Mouse (Mus musculus): ENCODE data around the gene Polr2b. TPM values are rescaled to one million over a fixed set of nuclear protein-coding genes. Genes with fewer than 3 reads are reported as not detected.
A peak's percentile ranks its signal among the peaks of the same experiment; 100 is the strongest.

Gene Polr2b
- total RNA-seq (2015; ENCODE audit: low replicate concordance) (34.6 and 38.0 TPM in 2 replicates), total RNA-seq (2017; ENCODE audit: low replicate concordance) (38.7 and 69.1 TPM in 2 replicates)

DNA sequence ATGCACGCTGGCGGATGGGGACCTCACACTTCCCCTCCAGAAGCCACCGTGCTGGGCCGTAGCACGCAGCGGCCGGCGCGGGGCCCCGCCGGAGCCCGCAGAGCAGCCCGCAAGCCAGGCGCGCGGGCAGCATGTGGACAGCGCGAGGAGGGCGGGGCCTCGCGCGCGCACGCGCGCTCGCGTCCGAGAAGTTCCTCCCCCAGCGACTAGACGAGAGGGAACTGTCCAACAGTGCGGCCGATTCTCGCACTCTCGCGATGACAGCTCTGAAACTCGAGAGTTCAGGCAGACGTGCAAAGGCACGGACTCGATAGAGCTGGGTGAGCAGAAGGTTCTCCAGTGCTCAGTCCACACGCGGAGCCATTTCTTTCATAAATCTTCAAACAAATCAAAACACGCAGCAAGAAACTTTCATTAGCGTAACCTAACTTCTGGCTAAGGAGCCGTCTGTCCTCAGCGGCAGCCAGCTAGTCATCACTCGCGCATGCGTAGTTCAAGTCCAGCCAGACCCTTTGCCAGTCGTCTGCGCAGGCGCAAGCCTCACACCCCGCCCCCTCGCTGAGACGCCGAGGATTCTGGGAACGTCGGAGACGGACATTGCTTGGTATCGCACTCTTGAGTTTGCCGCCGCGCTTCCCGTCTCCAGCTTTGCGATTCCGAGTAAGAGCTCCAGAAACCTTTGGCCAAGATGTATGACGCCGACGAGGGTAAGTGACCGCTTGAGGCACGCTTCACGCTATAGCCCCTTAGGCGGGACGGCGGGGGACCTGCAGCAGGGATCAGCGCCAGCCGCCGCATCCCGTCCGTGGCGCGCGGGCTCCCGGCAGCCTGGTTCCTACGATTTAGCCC is at the start of gene Polr2b, which contains the start of gene Noa1:
TSS of gene Polr2b (plus strand) at position 224 of the 849 bp plus-strand sequence.
TSS of gene Noa1 (minus strand) at position 161 of the 849 bp plus-strand sequence.
- ATAC-seq (replicated peaks; ENCODE audit: low FRiP score, poor library complexity, severe bottlenecking) = peak; percentile 94

DNA sequence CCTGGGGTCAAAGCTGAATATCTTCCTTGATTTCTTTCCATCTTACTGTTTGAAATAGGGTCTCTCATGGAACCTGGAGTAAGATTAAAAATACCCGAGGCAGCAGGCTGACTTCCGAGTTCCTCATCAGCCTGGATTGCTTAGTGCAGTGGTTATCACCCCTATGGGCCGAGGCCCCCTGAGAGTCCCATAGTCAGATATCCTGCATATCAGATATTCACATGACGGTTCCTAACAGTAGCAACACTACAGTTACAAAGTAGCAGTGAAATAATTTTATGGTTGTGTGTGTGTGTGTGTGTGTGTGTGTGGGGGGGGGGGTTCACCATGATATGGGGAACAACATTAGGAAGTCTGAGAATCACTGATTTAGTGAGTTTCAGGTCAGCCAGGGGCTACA is 48.8 kb upstream of the Polr2b start:
- ATAC-seq (replicated peaks; ENCODE audit: low FRiP score, poor library complexity, severe bottlenecking) = no peak

DNA sequence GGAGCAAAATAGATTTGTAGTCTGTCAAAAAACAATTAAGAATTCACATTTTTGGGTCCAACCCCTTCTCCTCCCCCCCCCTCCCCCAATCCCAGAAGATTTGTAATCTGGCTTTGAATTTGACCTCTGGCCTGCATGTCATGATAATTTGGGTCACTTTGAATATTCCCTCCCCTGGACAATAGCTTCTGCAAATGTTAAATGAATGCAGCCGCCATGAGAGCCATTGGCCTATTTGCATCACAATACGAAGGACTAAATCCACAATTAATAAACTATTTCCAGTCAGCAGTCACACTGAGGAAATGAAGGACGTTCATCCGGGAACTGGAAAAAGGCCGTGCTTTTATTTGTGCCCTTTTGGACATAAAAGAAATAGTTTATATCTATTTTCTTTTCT is 47.8 kb upstream of the Polr2b start:
- no peak for ATAC-seq (replicated peaks; ENCODE audit: low FRiP score, poor library complexity, severe bottlenecking)

DNA sequence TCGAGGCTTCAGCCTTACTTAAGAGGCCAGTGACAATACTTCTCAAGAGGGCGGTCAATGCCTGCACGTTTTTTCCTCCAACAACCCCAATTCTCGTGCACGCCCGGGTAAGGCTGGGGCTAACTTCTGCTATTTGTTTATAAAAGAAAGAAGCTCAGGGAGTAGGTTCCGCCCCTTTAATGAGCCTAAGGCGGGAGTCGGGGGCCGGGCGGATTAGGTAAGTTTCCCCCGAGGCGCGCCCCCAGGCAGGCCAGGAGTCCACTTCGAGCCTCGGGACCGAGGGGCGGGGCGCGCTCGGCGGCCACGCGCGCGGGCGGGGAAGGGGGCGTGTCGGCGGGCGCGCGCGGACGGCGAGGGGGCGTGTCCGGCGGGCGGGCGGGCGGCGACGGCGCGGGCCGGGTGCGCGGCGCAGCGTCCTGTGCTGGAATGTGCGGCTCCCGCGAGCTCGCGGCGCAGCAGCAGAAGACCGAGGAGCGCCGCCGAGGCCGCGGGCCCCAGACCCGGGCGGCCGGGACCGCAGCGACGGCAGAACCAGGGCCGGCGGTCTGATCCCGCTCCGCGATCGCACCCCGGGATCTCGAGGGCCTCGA is 44.8 kb upstream of the Polr2b start, which contains the start of gene Rest:
TSS of gene Rest (plus strand) at position 411 of the 590 bp plus-strand sequence.
- ATAC-seq (replicated peaks; ENCODE audit: low FRiP score, poor library complexity, severe bottlenecking) = peak; percentile 66

DNA sequence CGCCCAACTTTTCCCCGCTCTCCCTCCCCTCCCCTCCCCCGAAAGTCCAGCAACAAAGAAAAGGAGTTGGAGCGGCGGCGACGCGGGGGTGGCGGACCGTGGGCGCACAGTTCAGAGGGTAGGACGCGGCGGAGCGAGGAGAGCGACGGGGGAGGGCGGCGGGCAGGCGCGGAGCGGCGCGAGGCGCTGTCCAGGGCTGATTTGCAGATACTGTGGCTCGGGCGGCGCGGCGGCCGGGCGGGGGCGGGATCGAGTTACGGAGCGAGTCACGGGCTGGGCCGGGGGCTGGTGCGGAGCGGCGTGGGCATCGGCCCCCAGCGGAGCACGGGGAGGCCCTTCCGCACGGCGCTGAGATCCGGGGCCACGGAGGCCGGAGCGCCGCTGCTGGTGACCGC is 44.3 kb upstream of the Polr2b start:
- ATAC-seq (replicated peaks; ENCODE audit: low FRiP score, poor library complexity, severe bottlenecking) = peak; percentile 77

DNA sequence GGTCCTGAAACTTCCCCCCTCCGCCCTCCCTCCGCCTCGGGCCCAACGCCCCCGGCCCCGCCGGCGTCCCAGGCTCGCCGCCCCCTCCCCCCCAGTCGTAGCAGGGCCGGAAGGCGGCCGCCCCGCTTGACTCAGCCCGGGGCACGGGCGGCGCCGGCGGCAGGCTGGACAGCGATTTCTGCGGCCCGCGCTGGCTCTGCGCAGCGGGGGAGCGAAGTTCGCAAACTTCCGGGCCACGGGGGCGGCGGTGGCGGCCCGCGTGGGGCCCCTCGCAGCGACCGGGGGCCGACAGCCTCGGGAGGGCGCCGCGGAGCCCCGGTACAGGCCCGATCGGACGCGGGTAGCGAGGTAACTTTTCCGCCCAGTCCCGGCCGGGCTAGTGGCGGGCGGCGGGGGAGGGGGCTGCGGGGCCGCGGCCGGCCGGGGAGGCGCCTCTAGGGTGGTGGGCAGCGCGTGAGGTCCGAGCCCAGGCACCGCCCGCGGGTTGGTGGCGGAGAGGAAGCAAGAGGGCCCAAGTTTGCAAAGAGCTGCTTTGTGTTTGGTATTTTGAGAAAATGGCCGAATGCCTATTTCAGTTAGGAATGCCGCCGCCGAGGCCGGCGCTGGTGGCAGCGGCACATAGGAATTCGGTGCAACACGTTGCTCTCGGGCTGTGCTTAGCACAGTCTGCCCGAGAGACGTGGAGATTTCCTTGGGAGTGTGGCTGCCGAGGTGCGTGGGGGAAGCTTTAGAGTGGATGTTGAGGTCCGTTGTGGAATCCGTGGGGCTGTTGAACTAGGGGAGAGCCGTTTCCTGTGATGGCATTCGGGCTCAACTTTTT is 43.7 kb upstream of the Polr2b start:
- peak; percentile 55 for ATAC-seq (replicated peaks; ENCODE audit: low FRiP score, poor library complexity, severe bottlenecking)

DNA sequence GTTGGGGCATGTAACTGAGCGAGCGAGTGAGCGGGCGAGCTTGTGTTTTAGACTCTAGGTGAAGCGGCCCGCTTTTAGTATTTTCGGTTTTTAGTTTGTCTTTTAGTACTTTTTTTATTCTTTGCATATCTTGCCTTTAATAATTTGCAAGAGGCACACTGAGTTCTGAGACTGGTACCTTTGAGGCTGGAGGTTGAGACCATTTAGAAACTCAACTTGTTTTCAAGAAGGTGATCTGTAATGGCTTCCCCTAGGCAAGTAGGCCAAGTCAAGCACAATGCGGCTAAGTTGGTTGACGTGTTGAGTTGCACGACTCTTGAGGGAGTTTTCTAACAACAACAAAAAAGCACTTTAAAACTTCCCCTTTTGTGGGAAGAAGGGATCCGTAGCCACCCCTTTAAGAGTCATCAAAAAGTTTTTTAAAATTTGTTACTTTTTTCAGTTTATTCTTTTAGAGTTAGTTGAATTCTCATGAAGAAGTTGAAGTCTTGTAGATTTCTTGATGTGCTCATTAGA is 43.0 kb upstream of the Polr2b start:
- no peak for ATAC-seq (replicated peaks; ENCODE audit: low FRiP score, poor library complexity, severe bottlenecking)

DNA sequence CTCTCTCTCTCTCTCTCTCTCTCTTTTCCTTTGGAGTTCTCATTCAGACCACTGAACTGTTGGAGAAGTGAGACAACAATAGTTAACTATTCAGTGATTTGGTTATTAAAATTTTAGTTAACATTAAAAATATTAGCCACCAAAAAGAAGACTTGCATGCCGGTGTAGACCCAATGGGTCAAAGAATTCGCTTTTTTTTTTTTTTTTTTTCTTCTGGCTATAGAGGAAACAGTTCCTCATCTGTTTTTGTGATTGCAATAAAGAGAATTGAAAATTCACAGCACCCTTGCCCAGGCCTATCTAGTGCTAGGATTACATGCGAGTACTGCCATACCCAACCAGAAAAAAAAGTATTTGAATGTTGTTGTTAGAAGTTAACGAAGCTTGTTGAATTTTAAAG is 42.5 kb upstream of the Polr2b start:
- no peak for ATAC-seq (replicated peaks; ENCODE audit: low FRiP score, poor library complexity, severe bottlenecking)

DNA sequence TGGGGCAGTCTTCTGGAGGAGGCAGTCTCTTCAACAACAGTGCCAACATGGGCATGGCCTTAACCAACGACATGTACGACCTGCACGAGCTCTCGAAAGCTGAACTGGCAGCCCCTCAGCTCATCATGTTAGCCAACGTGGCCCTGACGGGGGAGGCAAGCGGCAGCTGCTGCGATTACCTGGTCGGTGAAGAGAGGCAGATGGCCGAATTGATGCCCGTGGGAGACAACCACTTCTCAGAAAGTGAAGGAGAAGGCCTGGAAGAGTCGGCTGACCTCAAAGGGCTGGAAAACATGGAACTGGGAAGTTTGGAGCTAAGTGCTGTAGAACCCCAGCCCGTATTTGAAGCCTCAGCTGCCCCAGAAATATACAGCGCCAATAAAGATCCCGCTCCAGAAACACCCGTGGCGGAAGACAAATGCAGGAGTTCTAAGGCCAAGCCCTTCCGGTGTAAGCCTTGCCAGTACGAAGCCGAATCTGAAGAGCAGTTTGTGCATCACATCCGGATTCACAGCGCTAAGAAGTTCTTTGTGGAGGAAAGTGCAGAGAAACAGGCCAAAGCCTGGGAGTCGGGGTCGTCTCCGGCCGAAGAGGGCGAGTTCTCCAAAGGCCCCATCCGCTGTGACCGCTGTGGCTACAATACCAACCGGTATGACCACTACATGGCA is 41.9 kb upstream of the Polr2b start:
- ATAC-seq (replicated peaks; ENCODE audit: low FRiP score, poor library complexity, severe bottlenecking) = no peak

DNA sequence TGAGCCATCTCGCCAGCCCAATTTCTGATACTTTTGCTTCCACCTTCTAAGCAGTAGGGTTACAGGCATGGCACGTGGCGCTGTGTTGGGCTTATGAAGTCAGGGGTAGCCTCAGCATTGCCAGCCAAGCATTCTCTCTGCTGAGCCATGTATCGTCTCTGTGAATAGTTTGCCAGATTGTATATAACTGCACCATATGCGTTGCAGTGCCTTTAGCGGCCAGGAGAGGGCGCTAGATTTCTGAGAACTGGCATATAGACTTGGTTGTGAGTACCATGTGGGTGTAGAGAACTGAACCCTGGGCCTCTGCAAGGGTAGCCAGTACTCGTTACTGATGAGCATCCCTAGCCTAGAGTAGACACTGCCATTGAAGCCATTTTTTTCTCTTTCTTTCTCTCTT is 40.5 kb upstream of the Polr2b start:
- no peak for ATAC-seq (replicated peaks; ENCODE audit: low FRiP score, poor library complexity, severe bottlenecking)

DNA sequence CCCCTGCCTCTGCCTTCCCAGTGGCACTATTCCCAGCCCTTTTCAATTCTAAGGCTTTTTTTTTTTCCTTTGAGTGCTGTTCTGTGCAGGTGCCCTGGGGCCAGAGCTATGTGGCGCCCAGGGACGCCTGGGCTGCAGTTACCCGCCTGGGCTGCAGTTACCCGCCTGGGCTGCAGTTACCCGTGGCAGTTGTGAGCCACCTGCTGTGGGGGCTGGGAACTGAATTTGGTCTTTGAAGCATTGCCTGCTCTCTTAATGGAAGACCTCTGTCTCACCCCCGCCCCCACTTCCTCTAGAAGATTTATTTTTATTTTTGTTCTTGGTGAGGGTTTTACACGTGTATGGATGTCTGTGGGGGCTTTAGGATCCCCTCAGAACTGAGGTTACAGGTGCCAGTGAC is 36.8 kb upstream of the Polr2b start:
- ATAC-seq (replicated peaks; ENCODE audit: low FRiP score, poor library complexity, severe bottlenecking) = no peak

DNA sequence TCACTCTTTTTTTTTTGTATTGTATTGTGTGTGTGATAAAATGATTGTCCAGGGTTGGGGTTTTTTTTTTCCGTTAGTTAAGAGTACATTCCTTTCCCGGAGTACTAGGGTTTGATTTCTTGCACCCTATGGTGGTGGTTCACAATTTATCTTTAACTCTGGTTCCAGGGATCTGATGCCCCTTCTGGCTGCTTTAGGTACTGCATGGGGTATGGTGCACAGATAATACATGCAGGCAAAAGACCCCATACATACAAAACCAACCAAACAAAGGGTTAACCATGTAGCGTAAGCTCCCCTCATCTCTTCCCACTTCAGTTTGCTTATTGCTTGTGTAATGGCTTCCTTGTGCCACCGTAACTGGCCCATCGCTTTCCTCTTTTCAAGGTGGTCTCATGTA is 34.0 kb upstream of the Polr2b start:
- ATAC-seq (replicated peaks; ENCODE audit: low FRiP score, poor library complexity, severe bottlenecking) = peak; percentile 68

DNA sequence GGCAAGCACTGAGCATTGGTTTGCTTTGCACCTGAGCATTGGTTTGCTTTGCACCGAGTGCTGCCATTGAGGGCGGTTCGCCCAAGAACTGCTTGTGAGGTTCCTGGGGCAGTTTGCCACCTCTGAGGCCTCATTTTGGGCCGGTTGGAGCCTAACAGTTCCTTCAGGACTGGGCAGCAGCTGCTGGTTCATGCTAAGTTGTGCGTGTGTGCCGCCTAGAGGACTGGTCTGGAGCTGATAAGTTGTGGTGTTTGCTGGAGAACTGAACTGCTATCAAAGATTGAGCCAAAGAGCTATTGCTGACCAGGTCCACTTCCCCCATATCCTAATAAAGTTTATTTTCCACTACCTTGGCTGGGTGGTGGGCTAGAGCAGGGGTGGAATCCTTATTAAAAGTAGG is 32.7 kb upstream of the Polr2b start:
- ATAC-seq (replicated peaks; ENCODE audit: low FRiP score, poor library complexity, severe bottlenecking) = no peak

DNA sequence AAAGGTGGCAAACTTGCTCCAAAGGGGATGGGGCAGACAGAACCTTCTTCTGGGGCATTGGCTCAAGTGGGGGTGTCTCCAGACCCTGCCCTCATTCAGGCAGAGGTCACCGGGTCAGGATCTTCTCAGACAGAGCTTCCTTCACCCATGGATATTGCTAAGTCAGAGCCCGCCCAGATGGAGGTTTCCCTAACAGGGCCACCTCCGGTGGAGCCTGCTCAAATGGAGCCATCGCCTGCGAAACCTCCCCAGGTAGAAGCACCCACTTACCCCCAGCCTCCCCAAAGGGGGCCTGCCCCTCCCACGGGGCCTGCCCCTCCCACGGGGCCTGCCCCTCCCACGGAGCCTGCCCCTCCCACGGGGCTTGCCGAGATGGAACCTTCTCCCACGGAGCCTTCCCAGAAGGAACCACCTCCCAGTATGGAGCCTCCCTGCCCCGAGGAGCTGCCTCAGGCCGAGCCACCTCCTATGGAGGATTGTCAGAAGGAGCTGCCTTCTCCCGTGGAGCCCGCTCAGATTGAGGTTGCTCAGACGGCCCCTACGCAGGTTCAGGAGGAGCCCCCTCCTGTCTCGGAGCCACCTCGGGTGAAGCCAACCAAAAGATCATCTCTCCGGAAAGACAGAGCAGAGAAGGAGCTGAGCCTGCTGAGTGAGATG is 28.3 kb upstream of the Polr2b start:
- ATAC-seq (replicated peaks; ENCODE audit: low FRiP score, poor library complexity, severe bottlenecking) = no peak

DNA sequence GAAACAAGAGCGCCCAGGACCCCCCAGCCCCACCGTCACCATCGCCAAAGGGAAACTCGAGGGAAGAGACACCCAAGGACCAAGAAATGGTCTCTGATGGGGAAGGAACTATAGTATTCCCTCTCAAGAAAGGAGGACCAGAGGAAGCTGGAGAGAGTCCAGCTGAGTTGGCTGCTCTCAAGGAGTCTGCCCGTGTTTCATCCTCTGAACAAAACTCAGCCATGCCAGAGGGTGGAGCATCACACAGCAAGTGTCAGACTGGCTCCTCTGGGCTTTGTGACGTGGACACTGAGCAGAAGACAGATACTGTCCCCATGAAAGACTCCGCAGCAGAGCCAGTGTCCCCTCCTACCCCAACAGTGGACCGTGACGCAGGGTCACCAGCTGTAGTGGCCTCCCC is 27.7 kb upstream of the Polr2b start:
- no peak for ATAC-seq (replicated peaks; ENCODE audit: low FRiP score, poor library complexity, severe bottlenecking)

DNA sequence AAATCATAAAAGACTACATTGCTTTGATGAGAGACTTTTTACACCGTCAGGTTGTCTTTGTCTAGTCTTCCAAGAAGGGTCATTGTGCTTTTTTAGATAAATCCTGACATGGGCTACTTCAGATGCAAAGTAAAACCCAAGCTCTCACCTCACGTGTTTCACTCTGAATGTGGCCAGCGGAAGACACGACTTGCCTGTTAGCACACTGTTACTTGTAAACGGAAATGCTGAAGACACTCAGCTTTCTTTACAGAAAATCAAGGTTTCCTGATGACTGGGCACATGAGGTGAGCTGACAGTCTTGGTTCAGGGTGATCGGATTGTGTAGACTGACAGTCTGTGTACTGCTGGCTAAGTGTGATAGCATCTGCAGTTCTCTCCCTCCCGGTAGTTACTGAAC is 24.3 kb upstream of the Polr2b start:
- no peak for ATAC-seq (replicated peaks; ENCODE audit: low FRiP score, poor library complexity, severe bottlenecking)

DNA sequence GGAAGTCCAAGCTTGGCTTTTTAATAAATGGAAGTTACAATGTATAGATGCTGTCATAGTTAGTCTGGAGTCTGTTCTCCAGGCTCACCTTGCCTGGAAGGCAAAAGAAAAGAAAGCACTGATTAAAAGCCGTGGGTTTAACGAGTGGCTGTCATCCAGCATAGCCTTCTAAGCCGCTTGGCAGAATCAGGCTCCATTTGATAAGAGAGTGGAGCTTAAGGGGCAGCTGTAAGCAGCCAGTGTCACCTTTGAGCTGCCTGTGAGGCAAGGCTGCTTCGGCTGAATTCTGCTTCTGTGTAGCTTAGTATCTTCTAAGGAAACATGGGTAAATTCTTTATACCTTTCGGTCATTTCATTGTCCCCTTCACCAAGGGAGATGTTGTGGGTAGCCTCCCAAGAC is 23.0 kb upstream of the Polr2b start:
- no peak for ATAC-seq (replicated peaks; ENCODE audit: low FRiP score, poor library complexity, severe bottlenecking)

DNA sequence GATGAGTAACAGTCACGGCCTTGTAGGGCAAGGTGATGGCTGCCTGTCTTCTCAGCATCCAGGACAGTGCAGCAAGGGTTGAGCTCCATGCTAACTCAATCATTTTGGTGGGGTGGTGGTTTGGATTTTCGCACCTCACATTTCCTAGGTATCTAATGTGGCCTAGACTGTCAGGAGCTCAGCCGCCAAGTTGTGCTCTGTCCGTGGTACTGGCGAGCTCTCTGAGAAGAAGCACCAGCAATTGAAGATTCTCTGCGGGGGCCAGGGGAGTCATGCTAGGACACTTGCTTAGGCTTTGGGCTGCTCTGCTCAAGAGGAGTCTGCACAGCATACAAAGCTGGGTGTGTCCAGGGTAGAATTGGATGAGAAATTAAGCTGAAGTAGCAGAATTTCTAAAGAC is 22.0 kb upstream of the Polr2b start:
- ATAC-seq (replicated peaks; ENCODE audit: low FRiP score, poor library complexity, severe bottlenecking) = no peak

DNA sequence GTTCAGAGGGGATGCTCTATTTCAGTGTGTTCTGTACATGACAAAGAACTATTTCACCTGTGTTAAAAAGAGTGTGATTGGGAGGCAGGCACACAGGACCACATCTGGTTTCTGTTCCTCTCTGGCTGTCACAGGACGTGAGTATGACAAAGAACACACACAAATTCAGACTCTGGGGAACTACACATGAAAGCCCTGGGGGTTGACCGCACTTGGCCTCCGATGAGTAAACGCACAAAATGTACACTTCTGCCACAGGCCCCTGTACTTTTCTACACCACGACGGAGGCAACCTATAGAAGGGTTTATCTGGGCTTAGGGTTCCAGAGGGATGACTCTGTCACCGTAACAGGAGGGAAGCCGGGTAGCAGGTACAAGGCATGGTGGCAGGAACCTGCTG is 20.3 kb upstream of the Polr2b start:
- no peak for ATAC-seq (replicated peaks; ENCODE audit: low FRiP score, poor library complexity, severe bottlenecking)

All from erythroblast, adult 5-6 weeks (primary cell).